Mouse (Mus musculus): ENCODE measurements around the gene Olfr527. TPM values are rescaled to one million over a fixed set of nuclear protein-coding genes. Genes with fewer than 3 reads are reported as not detected.

The Olfr527 gene
- polyA plus RNA-seq, 1 experiment from 2014 or later, result not detected

Other genes with a start within 250 kb of the Olfr527 start
- not detected in 2 replicates for gene Prap1, start 240.6 kb upstream of the Olfr527 start, polyA plus RNA-seq (2015; fragmentation: Nextera tagmentation; extraction: Ambion mirVana)
- gene Fuom, start 231.6 kb upstream of the Olfr527 start, polyA plus RNA-seq (2015; fragmentation: Nextera tagmentation; extraction: Ambion mirVana), result 6.8 and 7.6 TPM in 2 replicates
- gene Paox, start 218.2 kb upstream of the Olfr527 start, polyA plus RNA-seq (2015; fragmentation: Nextera tagmentation; extraction: Ambion mirVana), result 10.5 and 10.9 TPM in 2 replicates
- 80.0 and 93.8 TPM in 2 replicates for gene Echs1, start 217.5 kb upstream of the Olfr527 start, polyA plus RNA-seq (2015; fragmentation: Nextera tagmentation; extraction: Ambion mirVana)
- gene Mtg1, start 196.5 kb upstream of the Olfr527 start, polyA plus RNA-seq (2015; fragmentation: Nextera tagmentation; extraction: Ambion mirVana), result 20.3 and 21.1 TPM in 2 replicates
- gene Sprn, start 179.1 kb upstream of the Olfr527 start, polyA plus RNA-seq (2015; fragmentation: Nextera tagmentation; extraction: Ambion mirVana), result 0.02 TPM in 1 of 2 replicates, not detected in the other
- not detected in 2 replicates for gene Olfr522, start 169.3 kb upstream of the Olfr527 start, polyA plus RNA-seq (2015; fragmentation: Nextera tagmentation; extraction: Ambion mirVana)
- gene Olfr523, start 160.8 kb upstream of the Olfr527 start, polyA plus RNA-seq (2015; fragmentation: Nextera tagmentation; extraction: Ambion mirVana), result not detected in 2 replicates
- gene Olfr524, start 128.1 kb upstream of the Olfr527 start, polyA plus RNA-seq (2015; fragmentation: Nextera tagmentation; extraction: Ambion mirVana), result not detected in 2 replicates
- gene Cd163l1, start 115.8 kb upstream of the Olfr527 start, polyA plus RNA-seq (2015; fragmentation: Nextera tagmentation; extraction: Ambion mirVana), result 0.03 and 0.07 TPM in 2 replicates
- gene 5830411N06Rik, start 86.7 kb upstream of the Olfr527 start, polyA plus RNA-seq (2015; fragmentation: Nextera tagmentation; extraction: Ambion mirVana), result not detected in 2 replicates
- not detected in 2 replicates for gene Olfr525, start 13.2 kb upstream of the Olfr527 start, polyA plus RNA-seq (2015; fragmentation: Nextera tagmentation; extraction: Ambion mirVana)
- not detected in 2 replicates for gene Olfr60, start 27.7 kb downstream of the Olfr527 start, polyA plus RNA-seq (2015; fragmentation: Nextera tagmentation; extraction: Ambion mirVana)
- not detected in 2 replicates for gene Olfr530, start 42.3 kb downstream of the Olfr527 start, polyA plus RNA-seq (2015; fragmentation: Nextera tagmentation; extraction: Ambion mirVana)
- gene Olfr531, start 68.9 kb downstream of the Olfr527 start, polyA plus RNA-seq (2015; fragmentation: Nextera tagmentation; extraction: Ambion mirVana), result not detected in 2 replicates
- not detected in 2 replicates for gene Olfr532, start 87.6 kb downstream of the Olfr527 start, polyA plus RNA-seq (2015; fragmentation: Nextera tagmentation; extraction: Ambion mirVana)
- not detected in 2 replicates for gene Olfr533, start 129.4 kb downstream of the Olfr527 start, polyA plus RNA-seq (2015; fragmentation: Nextera tagmentation; extraction: Ambion mirVana)
- not detected in 2 replicates for gene Olfr535, start 150.2 kb downstream of the Olfr527 start, polyA plus RNA-seq (2015; fragmentation: Nextera tagmentation; extraction: Ambion mirVana)
- not detected in 2 replicates for gene Olfr536, start 173.4 kb downstream of the Olfr527 start, polyA plus RNA-seq (2015; fragmentation: Nextera tagmentation; extraction: Ambion mirVana)
- not detected in 2 replicates for gene Olfr538, start 233.9 kb downstream of the Olfr527 start, polyA plus RNA-seq (2015; fragmentation: Nextera tagmentation; extraction: Ambion mirVana)

Measured in liver, embryonic 13.5 days (tissue).